Mouse (Mus musculus) MEL (cell line): ENCODE results near the gene Btg1. TPM values are rescaled to one million over a fixed set of nuclear protein-coding genes. Genes with fewer than 3 reads are reported as not detected.

Experiments used
- DNase-seq: peaks from one replicate; pipeline ENCODE4 v3.0.0; 2011; ENCODE audit warnings: low read depth, low spot score
- H3K27ac ChIP-seq: 2 replicates; pipeline ENCODE4 v1.5.1; 2012; ENCODE audit warnings: low read depth, mild to moderate bottlenecking, control low read depth, low read length, moderate library complexity; ENCODE audit not compliant: control insufficient read depth
- H3K27me3 ChIP-seq, 2 experiments: fragments of 150-350 bp in 1 of 2; sonication (generic) in 1 of 2; 2 replicates each; pipeline ENCODE4 v1.6.1; 2012; ENCODE audit warnings: low read length in 2 of 2, mild to moderate bottlenecking in 2 of 2, improper control_type of control experiment in 1 of 2, moderate library complexity in 1 of 2; ENCODE audit not compliant: insufficient read depth in 2 of 2, control insufficient read depth in 1 of 2
- H3K36me3 ChIP-seq, 2 experiments: 2 replicates each; pipeline ENCODE4 v1.6.1; 2012 to 2014; ENCODE audit warnings: low read length in 2 of 2, improper control_type of control experiment in 1 of 2, inconsistent platforms in 1 of 2, mild to moderate bottlenecking in 1 of 2; ENCODE audit not compliant: insufficient read depth in 2 of 2, control insufficient read depth in 1 of 2
- H3K4me1 ChIP-seq, 2 experiments: fragments of 150-350 bp in 1 of 2; sonication (generic) in 1 of 2; 2 replicates each; pipeline ENCODE4 v1.6.1; 2012; ENCODE audit warnings: low read length in 2 of 2, improper control_type of control experiment in 1 of 2, mild to moderate bottlenecking in 1 of 2; ENCODE audit not compliant: insufficient read depth in 2 of 2, control insufficient read depth in 1 of 2
- H3K4me3 ChIP-seq, 2 experiments: fragments of 150-350 bp in 1 of 2; sonication (generic) in 1 of 2; 2 replicates each; pipeline ENCODE4 v1.5.1; 2012; ENCODE audit warnings: low read depth in 2 of 2, low read length in 2 of 2, mild to moderate bottlenecking in 2 of 2, moderate library complexity in 2 of 2, control low read depth in 1 of 2, improper control_type of control experiment in 1 of 2; ENCODE audit not compliant: control insufficient read depth in 1 of 2, insufficient read depth in 1 of 2
- H3K79me2 ChIP-seq: 2 replicates; pipeline ENCODE4 v1.6.1; 2012; ENCODE audit warnings: mild to moderate bottlenecking, low read length, moderate library complexity; ENCODE audit not compliant: control insufficient read depth, poor library complexity, insufficient read depth
- H3K9ac ChIP-seq: 2 replicates; pipeline ENCODE4 v1.6.1; 2012; ENCODE audit warnings: low read depth, mild to moderate bottlenecking, control low read depth, low read length, moderate library complexity; ENCODE audit not compliant: control insufficient read depth, poor library complexity, severe bottlenecking
- H3K9me3 ChIP-seq: fragments of 150-350 bp; sonication (generic); replicated peaks from 2 replicates; pipeline ENCODE4 v1.6.1; 2012; ENCODE audit warnings: mild to moderate bottlenecking, low read length, improper control_type of control experiment, moderate library complexity; ENCODE audit not compliant: insufficient read depth
- BHLHE40 ChIP-seq: IDR thresholded peaks from 2 replicates; pipeline ENCODE4 v1.6.1; 2012; ENCODE audit warnings: low read depth, mild to moderate bottlenecking, inconsistent platforms, low read length, improper control_type of control experiment, borderline replicate concordance
- CHD1 ChIP-seq: IDR thresholded peaks from 2 replicates; pipeline ENCODE4 v1.6.1; 2012; ENCODE audit warnings: low read depth, mild to moderate bottlenecking, inconsistent platforms, low read length, improper control_type of control experiment
- CHD2 ChIP-seq: IDR thresholded peaks from 2 replicates; pipeline ENCODE4 v1.6.1; 2011; ENCODE audit warnings: low read length, improper control_type of control experiment
- CTCF ChIP-seq, 3 experiments: IDR thresholded peaks in 2 of 3; conservative IDR thresholded peaks in 1 of 3; 2 replicates each; pipeline ENCODE4 v1.5.1; 2011 to 2012; ENCODE audit warnings: low read length in 3 of 3, low read depth in 2 of 3, mild to moderate bottlenecking in 2 of 3, improper control_type of control experiment in 1 of 3, inconsistent platforms in 1 of 3, mixed read lengths in 1 of 3, moderate library complexity in 1 of 3; ENCODE audit not compliant: control insufficient read depth in 1 of 3, insufficient read depth in 1 of 3, poor library complexity in 1 of 3, severe bottlenecking in 1 of 3
- E2F4 ChIP-seq: IDR thresholded peaks from 2 replicates; pipeline ENCODE4 v1.6.1; 2011; ENCODE audit warnings: low read depth, low read length, improper control_type of control experiment, borderline replicate concordance
- ELF1 ChIP-seq: IDR thresholded peaks from 2 replicates; pipeline ENCODE4 v1.6.1; 2014; ENCODE audit warnings: low read depth, mild to moderate bottlenecking, inconsistent platforms, low read length, improper control_type of control experiment, moderate library complexity
- EP300 ChIP-seq, 2 experiments: IDR thresholded peaks; 2 replicates each; pipeline ENCODE4 v1.6.1; 2011; ENCODE audit warnings: improper control_type of control experiment in 2 of 2, low read length in 2 of 2, low read depth in 1 of 2, mild to moderate bottlenecking in 1 of 2
- ETS1 ChIP-seq: IDR thresholded peaks from 2 replicates; pipeline ENCODE4 v1.6.1; 2012; ENCODE audit warnings: low read depth, mild to moderate bottlenecking, inconsistent platforms, low read length, improper control_type of control experiment, moderate library complexity
- GATA1 ChIP-seq: IDR thresholded peaks from 2 replicates; pipeline ENCODE4 v1.6.1; 2011; ENCODE audit warnings: low read depth, low read length, improper control_type of control experiment
- HCFC1 ChIP-seq: IDR thresholded peaks from 2 replicates; pipeline ENCODE4 v1.6.1; 2012; ENCODE audit warnings: low read depth, mild to moderate bottlenecking, inconsistent platforms, low read length, improper control_type of control experiment, moderate library complexity
- KAT2A ChIP-seq: conservative IDR thresholded peaks from 2 replicates; pipeline ENCODE4 v1.6.1; 2012; ENCODE audit warnings: low read depth, low read length, improper control_type of control experiment, inconsistent platforms
- MAFK ChIP-seq: IDR thresholded peaks from 2 replicates; pipeline ENCODE4 v1.6.1; 2011; ENCODE audit warnings: low read depth, mild to moderate bottlenecking, low read length, improper control_type of control experiment, borderline replicate concordance
- MAZ ChIP-seq: IDR thresholded peaks from 2 replicates; pipeline ENCODE4 v1.6.1; 2012; ENCODE audit warnings: low read depth, mild to moderate bottlenecking, inconsistent platforms, low read length, improper control_type of control experiment
- MXI1 ChIP-seq: IDR thresholded peaks from 2 replicates; pipeline ENCODE4 v1.6.1; 2011; ENCODE audit warnings: mild to moderate bottlenecking, low read depth, low read length, improper control_type of control experiment
- MYB ChIP-seq: IDR thresholded peaks from 2 replicates; pipeline ENCODE4 v1.6.1; 2011; ENCODE audit warnings: mild to moderate bottlenecking, low read depth, low read length, improper control_type of control experiment
- MYC ChIP-seq: IDR thresholded peaks from 2 replicates; pipeline ENCODE4 v1.6.1; 2011; ENCODE audit warnings: low read depth, mild to moderate bottlenecking, low read length, improper control_type of control experiment, moderate library complexity
- POLR2A ChIP-seq, 2 experiments: IDR thresholded peaks; 2 replicates each; pipeline ENCODE4 v1.6.1; 2011 to 2012; ENCODE audit warnings: low read length in 2 of 2, mild to moderate bottlenecking in 2 of 2, control low read depth in 1 of 2, improper control_type of control experiment in 1 of 2, low read depth in 1 of 2, moderate library complexity in 1 of 2; ENCODE audit not compliant: control insufficient read depth in 1 of 2, insufficient read depth in 1 of 2, poor library complexity in 1 of 2
- RAD21 ChIP-seq: IDR thresholded peaks from 2 replicates; pipeline ENCODE4 v1.6.1; 2011; ENCODE audit warnings: mild to moderate bottlenecking, low read depth, low read length, improper control_type of control experiment
- RCOR1 ChIP-seq: IDR thresholded peaks from 2 replicates; pipeline ENCODE4 v1.6.1; 2012; ENCODE audit warnings: low read depth, mild to moderate bottlenecking, inconsistent platforms, low read length, improper control_type of control experiment
- TAL1 ChIP-seq: IDR thresholded peaks from 2 replicates; pipeline ENCODE4 v1.6.1; 2012; ENCODE audit warnings: mild to moderate bottlenecking, inconsistent platforms, low read length, moderate library complexity, mixed read lengths
- TBP ChIP-seq: IDR thresholded peaks from 2 replicates; pipeline ENCODE4 v1.8.0; 2011; ENCODE audit warnings: low read depth, low read length, improper control_type of control experiment
- UBTF ChIP-seq: IDR thresholded peaks from 2 replicates; pipeline ENCODE4 v1.6.1; 2012; ENCODE audit warnings: low read depth, mild to moderate bottlenecking, inconsistent platforms, low read length, improper control_type of control experiment, moderate library complexity, borderline replicate concordance; ENCODE audit not compliant: insufficient read depth
- USF2 ChIP-seq, 2 experiments: IDR thresholded peaks; 2 replicates each; pipeline ENCODE4 v1.6.1; 2011 to 2012; ENCODE audit warnings: improper control_type of control experiment in 2 of 2, low read length in 2 of 2, borderline replicate concordance in 1 of 2, inconsistent platforms in 1 of 2, low read depth in 1 of 2, mild to moderate bottlenecking in 1 of 2; ENCODE audit not compliant: insufficient read depth in 1 of 2
- ZC3H11A ChIP-seq: IDR thresholded peaks from 2 replicates; pipeline ENCODE4 v1.6.1; 2012; ENCODE audit warnings: low read depth, mild to moderate bottlenecking, inconsistent platforms, low read length, improper control_type of control experiment
- ZMIZ1 ChIP-seq: IDR thresholded peaks from 2 replicates; pipeline ENCODE4 v1.6.1; 2012; ENCODE audit warnings: low read depth, mild to moderate bottlenecking, inconsistent platforms, low read length, improper control_type of control experiment, moderate library complexity
- ZNF384 ChIP-seq: IDR thresholded peaks from 2 replicates; pipeline ENCODE4 v1.6.1; 2012; ENCODE audit warnings: low read depth, mild to moderate bottlenecking, inconsistent platforms, low read length, improper control_type of control experiment
- polyA plus RNA-seq, 2 experiments: library from polyadenylated mRNA; stranded (reverse) in 1 of 2; unstranded in 1 of 2; fragments of >175 nt in 1 of 2; fragments of >200 nt in 1 of 2; gene quantifications; 2 replicates each; pipeline versions ENCODE4 v1.2.1 to v1.2.4; 2012; ENCODE audit warnings: low replicate concordance in 2 of 2, low read depth in 1 of 2; ENCODE audit not compliant: insufficient read length in 2 of 2, insufficient read depth in 1 of 2, missing spikeins in 1 of 2
- total RNA-seq: library from RNA; depleted of rRNA; stranded (reverse); fragments of 300-350 nt; gene quantifications from 2 replicates; pipeline ENCODE4 v1.2.3, GENCODE M21; 2012

Gene Btg1
- total and polyA plus RNA-seq, 3 experiments: 2.0 to 4.8 TPM; not detected in 1

DNA sequence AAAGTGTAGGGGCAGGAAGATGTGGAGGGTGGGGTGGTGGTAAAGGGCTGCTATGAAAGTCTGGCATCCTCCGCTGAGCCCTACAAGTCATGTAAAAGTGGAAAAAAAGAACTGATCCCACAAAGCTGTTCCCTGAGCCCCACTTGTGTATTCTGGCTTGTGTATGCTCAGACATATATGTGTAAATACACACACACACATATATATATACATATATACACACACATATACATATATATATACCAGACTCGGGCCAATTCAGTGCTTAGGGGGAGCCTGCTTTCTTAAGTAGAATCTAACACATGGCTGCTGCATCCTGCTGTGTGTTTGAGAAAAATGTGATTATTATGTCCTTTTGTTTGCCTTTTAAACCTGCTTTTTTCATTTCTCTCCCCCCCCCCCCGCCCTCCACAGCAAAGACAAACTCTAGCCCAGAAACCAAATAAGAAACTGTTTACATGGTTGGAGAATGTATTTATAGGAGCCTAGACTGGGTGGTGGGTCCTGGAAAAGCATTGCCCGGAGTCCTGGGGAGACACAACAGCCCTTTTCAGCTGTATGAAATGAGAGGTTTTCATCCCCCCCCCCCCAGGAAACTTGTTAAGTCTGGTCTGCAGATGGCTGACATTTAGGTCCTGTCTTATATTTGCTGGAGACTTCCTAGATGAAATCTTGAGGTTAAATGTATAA is 30.5 kb upstream of the Btg1 start:
- Histone ChIP-seq H3K9me3 (no peaks in the 10 kb centered on the region), H3K4me1 (no peaks in the 10 kb centered on the region), H3K27ac (no peak overlapping the region), H3K27me3 (no peaks in the 10 kb centered on the region; a peak in 1 of 4 replicates), H3K79me2 (no peaks in the 10 kb centered on the region), H3K4me3 (no peak overlapping the region), H3K9ac (no peak overlapping the region), H3K36me3 (no peaks in the 10 kb centered on the region)
- no peak for DNase-seq
- TF ChIP-seq EP300 (IDR thresholded peaks at IDR 0.05; ENCODE audit: low read depth in 1 of 2, low read length in 2 of 2) (no peak), E2F4 (no peak), TAL1 (no peak), TBP (no peak), MXI1 (no peak), BHLHE40 (no peak), POLR2A (IDR thresholded peaks at IDR 0.05; ENCODE audit: control insufficient read depth in 1 of 2, insufficient read depth in 1 of 2, low read depth in 1 of 2, low read length in 2 of 2, poor library complexity in 1 of 2) (no peak), MAZ (no peak), ELF1 (no peak), ZNF384 (no peak), UBTF (no peak), CHD2 (no peak), USF2 (IDR thresholded peaks at IDR 0.05; ENCODE audit: borderline replicate concordance in 1 of 2, insufficient read depth in 1 of 2, low read depth in 1 of 2, low read length in 2 of 2) (no peak), CTCF (IDR thresholded peaks at IDR 0.05 in 2 of 3, conservative IDR thresholded peaks at IDR 0.05 in 1 of 3; ENCODE audit: control insufficient read depth in 1 of 3, insufficient read depth in 1 of 3, low read depth in 2 of 3, low read length in 3 of 3, poor library complexity in 1 of 3, severe bottlenecking in 1 of 3) (no peak), GATA1 (no peak), RAD21 (no peak), ZC3H11A (no peak), MAFK (no peak)

DNA sequence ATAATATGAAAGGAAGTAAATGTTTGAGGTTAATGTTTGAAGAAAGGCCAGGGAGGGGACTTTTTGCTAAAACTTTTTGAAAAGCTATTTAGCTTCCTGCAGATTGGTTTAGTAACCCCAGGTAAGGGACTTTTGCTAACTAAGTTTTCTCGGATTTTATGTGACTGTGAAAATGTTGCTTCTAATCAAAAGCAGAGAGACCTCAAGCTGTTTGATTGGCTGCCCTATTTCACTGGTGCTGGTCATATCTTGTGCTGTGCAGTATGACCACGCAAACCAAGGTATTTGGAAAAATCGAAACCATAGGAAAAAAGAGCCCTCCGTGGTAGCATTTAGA is 30.0 kb upstream of the Btg1 start:
- H3K27ac ChIP-seq: no peak overlapping the region
- no peaks in the 10 kb centered on the region for H3K36me3 ChIP-seq
- DNase-seq: no peak
- H3K9ac ChIP-seq: no peak overlapping the region
- H3K79me2 ChIP-seq: no peaks in the 10 kb centered on the region
- no peak overlapping the region for H3K4me3 ChIP-seq
- H3K4me1 ChIP-seq: no peaks in the 10 kb centered on the region
- H3K27me3 ChIP-seq: peaks cover 0 to 2% of the 10 kb centered on the region in 2 experiments; a peak in 1 of 4 replicates
- TF ChIP-seq POLR2A (IDR thresholded peaks at IDR 0.05; ENCODE audit: control insufficient read depth in 1 of 2, insufficient read depth in 1 of 2, low read depth in 1 of 2, low read length in 2 of 2, poor library complexity in 1 of 2) (no peak), MYB (no peak), ETS1 (no peak), ZNF384 (no peak), RCOR1 (no peak), E2F4 (no peak), MYC (no peak), ZMIZ1 (no peak), CHD1 (no peak), HCFC1 (no peak), KAT2A (no peak)
- TF ChIP-seq, all 39 proteins: peak for 0
- no peaks in the 10 kb centered on the region for H3K9me3 ChIP-seq
